ENCODE assay signal across 22 mouse cellular contexts in genomic region chr2:10252016-10252415, GRCm38 (mm10).
DNase-seq lines count a peak whose midpoint lies in the region; ATAC-seq and TF ChIP-seq lines count a peak whose summit lies in the region.
"Had no signal": no experiment of that assay in that cellular context is flagged by ENCODE, and none has a peak within 500 bp of the region (broad histone marks: within the 10 kb centered on the region; RNA-seq: fewer than 3 reads in every experiment).

No protein-coding gene starts in this region.

- ATAC-seq in limb, embryonic 14.5 days (ENCODE audit: low FRiP score, low read depth), result no peak
- ATAC-seq: forebrain, embryonic 14.5 days; forebrain, embryonic 16.5 days had no signal

- no peaks in the 10 kb centered on the region for H3K9me3 ChIP-seq in limb, embryonic 14.5 days (ENCODE audit: control insufficient read depth, low read length)
- H3K9me3 ChIP-seq in limb, embryonic 10.5 days (replicated peaks), result no peaks in the 10 kb centered on the region
- H3K9me3 ChIP-seq: embryonic facial prominence, embryonic 12.5 days; embryonic facial prominence, embryonic 15.5 days; forebrain, embryonic 10.5 days; forebrain, embryonic 12.5 days had no signal

- no peaks in the 10 kb centered on the region for H3K36me3 ChIP-seq in limb, embryonic 14.5 days (ENCODE audit: control insufficient read depth, insufficient read depth, low read length)
- H3K36me3 ChIP-seq in limb, embryonic 10.5 days, result no peaks in the 10 kb centered on the region
- H3K36me3 ChIP-seq: embryonic facial prominence, embryonic 12.5 days; embryonic facial prominence, embryonic 15.5 days; forebrain, embryonic 10.5 days; forebrain, embryonic 12.5 days had no signal

- H3K9ac ChIP-seq in limb, embryonic 14.5 days (ENCODE audit: low read depth, low read length, severe bottlenecking), result no peak overlapping the region
- H3K9ac ChIP-seq: embryonic facial prominence, embryonic 12.5 days; embryonic facial prominence, embryonic 15.5 days; forebrain, embryonic 12.5 days had no signal

- H3K27me3 ChIP-seq in limb, embryonic 14.5 days (ENCODE audit: control insufficient read depth, insufficient read depth, low read length), result no peaks in the 10 kb centered on the region
- no peaks in the 10 kb centered on the region for H3K27me3 ChIP-seq in limb, embryonic 10.5 days (ENCODE audit: low read depth, poor library complexity, severe bottlenecking)
- H3K27me3 ChIP-seq: embryonic facial prominence, embryonic 12.5 days; embryonic facial prominence, embryonic 15.5 days; forebrain, embryonic 12.5 days had no signal

- no peak overlapping the region for H3K4me3 ChIP-seq in limb, embryonic 14.5 days (replicated peaks; ENCODE audit: low read length)
- no peak overlapping the region for H3K4me3 ChIP-seq in limb, embryonic 10.5 days
- H3K4me3 ChIP-seq in lung, adult 2 months (replicated peaks; ENCODE audit: extremely low read depth, low read depth, low read length), result no peak overlapping the region
- H3K4me3 ChIP-seq: embryonic facial prominence, embryonic 12.5 days; embryonic facial prominence, embryonic 15.5 days; erythroblast, embryonic 14.5 days; forebrain, embryonic 10.5 days; forebrain, embryonic 12.5 days had no signal

- peak; percentile 29 for DNase-seq in gastrocnemius, adult 18-20 months (ENCODE audit: low spot score)
- DNase-seq in gastrocnemius, postnatal 25 days, result no peak
- peak; percentile 59 for DNase-seq in limb, embryonic 14.5 days (ENCODE audit: low spot score)
- no peak for DNase-seq in limb, embryonic 10.5 days (ENCODE audit: low spot score)
- DNase-seq in lung, adult 2 months, result no peak
- DNase-seq: adrenal gland, adult 2 months; adrenal gland, postnatal 10 days; adrenal gland, postnatal 25 days; cerebellum, adult 11 months; cerebellum, adult 18-20 months; cerebellum, adult 8-10 months; cerebellum, adult 9-11 months; cerebellum, postnatal 14 days; cerebellum, postnatal 36 days; embryo, embryonic 11 days had no signal

- no peak for TF ChIP-seq POLR2A in limb, embryonic 14.5 days (IDR thresholded peaks at IDR 0.05; ENCODE audit: borderline replicate concordance, extremely low read depth, insufficient read depth, insufficient read length)
- no peak for TF ChIP-seq POLR2A in lung, adult 2 months (IDR thresholded peaks at IDR 0.05; ENCODE audit: borderline replicate concordance, extremely low read depth, low read depth, low read length)

- WGBS in limb, embryonic 14.5 days, result 47% methylated on average over 2 of the region's 2 CpGs
- WGBS in limb, embryonic 10.5 days, result 91% methylated on average over 2 of the region's 2 CpGs
- 87% methylated on average over 2 of the region's 2 CpGs for WGBS in lung, adult 2 months

- H3K4me1 ChIP-seq in limb, embryonic 14.5 days (ENCODE audit: control insufficient read depth, insufficient read depth, low read length), result no peaks in the 10 kb centered on the region
- peaks cover 10% of the 10 kb centered on the region; the same call in 1 of the 2 replicates for H3K4me1 ChIP-seq in limb, embryonic 10.5 days
- no peaks in the 10 kb centered on the region for H3K4me1 ChIP-seq in lung, adult 2 months (ENCODE audit: control insufficient read depth, insufficient read depth, low read length)
- H3K4me1 ChIP-seq: embryonic facial prominence, embryonic 12.5 days; embryonic facial prominence, embryonic 15.5 days; forebrain, embryonic 10.5 days; forebrain, embryonic 12.5 days had no signal

- TF ChIP-seq CTCF in lung, adult 2 months (IDR thresholded peaks at IDR 0.05; ENCODE audit: insufficient read depth, low read length), result no peak

- H3K4me2 ChIP-seq in limb, embryonic 14.5 days (replicated peaks; ENCODE audit: low read depth, low read length, severe bottlenecking), result no peak overlapping the region
- H3K4me2 ChIP-seq: embryonic facial prominence, embryonic 12.5 days; embryonic facial prominence, embryonic 15.5 days; forebrain, embryonic 12.5 days had no signal

- no peak overlapping the region for H3K27ac ChIP-seq in limb, embryonic 14.5 days (replicated peaks; ENCODE audit: low read depth, low read length)
- no peak overlapping the region for H3K27ac ChIP-seq in limb, embryonic 10.5 days
- H3K27ac ChIP-seq: embryonic facial prominence, embryonic 12.5 days; embryonic facial prominence, embryonic 15.5 days; forebrain, embryonic 10.5 days; forebrain, embryonic 12.5 days had no signal

Comparison
In these comparisons a context has a peak if more than half of its experiments do, and no peak if none do; other contexts are left out.
1. DNase-seq: peak in gastrocnemius, adult 18-20 months (single experiment) and limb, embryonic 14.5 days (single experiment); none in gastrocnemius, postnatal 25 days (single experiment), limb, embryonic 10.5 days (single experiment) and lung, adult 2 months (single experiment).